Mouse (Mus musculus) small intestine, adult 2 months (tissue): ENCODE measurements around the gene Grm8.

ENCODE experiments used
- CTCF ChIP-seq: fragments of 200-500 bp; IDR thresholded peaks from 2 replicates; pipeline ENCODE4 v1.5.1; 2012; ENCODE audit warnings: low read depth, mild to moderate bottlenecking, control low read depth, inconsistent platforms, low read length, moderate library complexity, mixed read lengths; ENCODE audit not compliant: insufficient replicate concordance, insufficient read length; ENCODE audit errors: extremely low read depth
- POLR2A ChIP-seq: fragments of 200-500 bp; IDR thresholded peaks from 2 replicates; pipeline ENCODE4 v1.6.1; 2012; ENCODE audit warnings: low read depth, mild to moderate bottlenecking, control low read depth, inconsistent platforms, low read length, moderate library complexity

GRCm38 (mm10) chr6:27314273-27315009 is 820.5 kb downstream of the Grm8 start:
- TF ChIP-seq CTCF (no peak), POLR2A (no peak)
